Comparison of ENCODE assay signal across 8 mouse cellular contexts in genomic region chr14:30550232-30551070, GRCm38 (mm10). TPM values are rescaled to one million over a fixed set of nuclear protein-coding genes. Genes with fewer than 3 reads are reported as not detected.
A peak's percentile ranks its signal among the peaks of the same experiment; 100 is the strongest.
DNase-seq lines count a peak whose midpoint lies in the region; ATAC-seq and TF ChIP-seq lines count a peak whose summit lies in the region.

No protein-coding gene starts in this region.

- no peak overlapping the region for H3K27ac ChIP-seq in lung, postnatal 0 days (ENCODE audit: low read length)
- no peak overlapping the region for H3K27ac ChIP-seq in liver, adult 2 months (replicated peaks; ENCODE audit: insufficient read depth, low read depth, low read length)
- H3K27ac ChIP-seq in stomach, embryonic 15.5 days, result 0 out of 2 replicates have a peak overlapping the region, but pooled peaks have one; percentile 93

- 21% methylated on average over 8 of the region's 8 CpGs for WGBS in lung, postnatal 0 days
- 44% methylated on average over 8 of the region's 8 CpGs for WGBS in liver, adult 2 months
- WGBS in stomach, embryonic 15.5 days, result 23% methylated on average over 8 of the region's 8 CpGs

- no peaks in the 10 kb centered on the region for H3K36me3 ChIP-seq in lung, postnatal 0 days (ENCODE audit: insufficient read depth, low read length)
- no peaks in the 10 kb centered on the region for H3K36me3 ChIP-seq in liver, adult 2 months (ENCODE audit: control insufficient read depth, insufficient read depth, low read length)
- H3K36me3 ChIP-seq in stomach, embryonic 15.5 days, result no peaks in the 10 kb centered on the region

- no peak for DNase-seq in lung, postnatal 0 days (ENCODE audit: low spot score)
- DNase-seq in lung, postnatal 14 days, result no peak
- DNase-seq in liver, adult 2 months (ENCODE audit: extremely low read depth, low read depth, low spot score), result peak; percentile 48
- DNase-seq in layer of hippocampus, postnatal 14 days (ENCODE audit: low spot score in 2 of 2), result no peak
- no peak for DNase-seq in adrenal gland, adult 8-10 months
- DNase-seq in thymus, postnatal 36 days, result no peak

- peak overlapping the region; percentile 85 for H3K4me2 ChIP-seq in lung, postnatal 0 days (replicated peaks; ENCODE audit: low read depth, low read length)
- H3K4me2 ChIP-seq in stomach, embryonic 15.5 days, result peak overlapping the region; percentile 78

- no peak for TF ChIP-seq POLR2A in liver, adult 2 months (IDR thresholded peaks at IDR 0.05; ENCODE audit: extremely low read depth, insufficient read depth, low read length)

- no peaks in the 10 kb centered on the region for H3K27me3 ChIP-seq in lung, postnatal 0 days (replicated peaks; ENCODE audit: insufficient read depth, low read length)
- H3K27me3 ChIP-seq in liver, adult 2 months (ENCODE audit: control insufficient read depth, insufficient read depth, low read length), result no peaks in the 10 kb centered on the region
- H3K27me3 ChIP-seq in stomach, embryonic 15.5 days (replicated peaks), result no peaks in the 10 kb centered on the region

- peaks cover 22% of the 10 kb centered on the region; the same call in 1 of the 2 replicates for H3K79me2 ChIP-seq in liver, adult 2 months (ENCODE audit: control insufficient read depth, insufficient read depth, low read length)

- ATAC-seq in lung, postnatal 0 days, result no peak
- ATAC-seq in erythroid progenitor cell, adult 5-6 weeks (replicated peaks; ENCODE audit: low FRiP score, poor library complexity, severe bottlenecking), result peak; percentile 45
- no peak for ATAC-seq in stomach, embryonic 15.5 days (ENCODE audit: insufficient read depth, low FRiP score, low read depth)

- H3K9ac ChIP-seq in lung, postnatal 0 days (replicated peaks; ENCODE audit: low read depth), result peak overlapping the region; percentile 68
- H3K9ac ChIP-seq in liver, adult 2 months (ENCODE audit: low read depth, low read length), result 0 out of 2 replicates have a peak overlapping the region, but pooled peaks have one; percentile 19
- peak overlapping the region; percentile 76; the same call in 1 of the 2 replicates for H3K9ac ChIP-seq in stomach, embryonic 15.5 days

- H3K4me3 ChIP-seq in lung, postnatal 0 days (ENCODE audit: low read depth, low read length), result peak overlapping the region; percentile 67
- H3K4me3 ChIP-seq in liver, adult 2 months (ENCODE audit: insufficient read depth, low read depth, low read length), result peak overlapping the region; percentile 78
- peak overlapping the region; percentile 80 for H3K4me3 ChIP-seq in stomach, embryonic 15.5 days (replicated peaks)

- H3K9me3 ChIP-seq in lung, postnatal 0 days (ENCODE audit: low read length), result no peaks in the 10 kb centered on the region
- no peaks in the 10 kb centered on the region for H3K9me3 ChIP-seq in stomach, embryonic 15.5 days

- TF ChIP-seq CTCF in lung, postnatal 0 days (IDR thresholded peaks at IDR 0.05), result no peak
- no peak for TF ChIP-seq CTCF in liver, adult 2 months (IDR thresholded peaks at IDR 0.05; ENCODE audit: low read depth, low read length)

- TF ChIP-seq EP300 in lung, postnatal 0 days (IDR thresholded peaks at IDR 0.05), result no peak

- H3K4me1 ChIP-seq in lung, postnatal 0 days (ENCODE audit: insufficient read depth, low read depth, low read length), result peaks cover 28% of the 10 kb centered on the region; the same call in 1 of the 2 replicates
- peaks cover 23% of the 10 kb centered on the region for H3K4me1 ChIP-seq in liver, adult 2 months (ENCODE audit: control insufficient read depth, insufficient read depth, low read length)
- peaks cover 31% of the 10 kb centered on the region for H3K4me1 ChIP-seq in stomach, embryonic 15.5 days

RNA-seq across cellular contexts. Expression of gene Tkt, which starts 2.3 kb away (rescaled TPM):
- 121 and 132 TPM in 2 replicates for polyA plus RNA-seq in lung, postnatal 0 days (2015; fragmentation: Nextera tagmentation; extraction: Ambion mirVana)
- total RNA-seq in erythroid progenitor cell, adult 5-6 weeks (2015; ENCODE audit: low replicate concordance), result 75.5 and 90.8 TPM in 2 replicates
- total RNA-seq in erythroid progenitor cell, adult 5-6 weeks (2017; ENCODE audit: low replicate concordance), result 145 and 161 TPM in 2 replicates
- total RNA-seq in liver, adult 2 months (2014; rRNA removed), result 115 and 116 TPM in 2 replicates
- 114 and 166 TPM in 2 replicates for polyA plus RNA-seq in liver, adult 2 months (2012; rRNA removed)
- 270 and 299 TPM in 2 replicates for polyA plus RNA-seq in stomach, embryonic 15.5 days (2015; fragmentation: Nextera tagmentation; extraction: Ambion mirVana)
- 100 to 1,000 TPM; 170 to 200 TPM for total RNA-seq in layer of hippocampus, postnatal 14 days (2021)
- total RNA-seq in adrenal gland, adult 8-10 months (2022), result 1,000 to 10,000 TPM in 1 of 4 experiments, 100 to 1,000 TPM in 3; 361 to 1,078 (median 577) TPM

RNA-seq across cellular contexts. Expression of gene Cacna1d, which starts 59.2 kb away (rescaled TPM):
- 12.5 and 14.8 TPM in 2 replicates for polyA plus RNA-seq in lung, postnatal 0 days (2015; fragmentation: Nextera tagmentation; extraction: Ambion mirVana)
- 2.1 TPM in 1 of 2 replicates, not detected in the other for total RNA-seq in erythroid progenitor cell, adult 5-6 weeks (2015; ENCODE audit: low replicate concordance)
- 0.13 TPM in 1 of 2 replicates, not detected in the other for total RNA-seq in erythroid progenitor cell, adult 5-6 weeks (2017; ENCODE audit: low replicate concordance)
- total RNA-seq in liver, adult 2 months (2014; rRNA removed), result 0.55 and 1.9 TPM in 2 replicates
- polyA plus RNA-seq in liver, adult 2 months (2012; rRNA removed), result 0.72 and 0.76 TPM in 2 replicates
- 5.5 and 6.1 TPM in 2 replicates for polyA plus RNA-seq in stomach, embryonic 15.5 days (2015; fragmentation: Nextera tagmentation; extraction: Ambion mirVana)
- 10 to 100 TPM; 49.8 to 56.7 TPM for total RNA-seq in layer of hippocampus, postnatal 14 days (2021)
- 10 to 100 TPM; 11.9 to 40.7 (median 22.2) TPM for total RNA-seq in adrenal gland, adult 8-10 months (2022)

Comparison
In these comparisons a context has a peak if more than half of its experiments do, and no peak if none do; other contexts are left out.
1. H3K9ac ChIP-seq: peak in every context shown above with its lines; median percentile 76 in stomach, embryonic 15.5 days; 68 in lung, postnatal 0 days; 19 in liver, adult 2 months.